Mouse (Mus musculus): Measurements from ENCODE around the gene Calhm6. TPM values are rescaled to one million over a fixed set of nuclear protein-coding genes. Genes with fewer than 3 reads are reported as not detected.
A peak's percentile ranks its signal among the peaks of the same experiment; 100 is the strongest.

The Calhm6 gene
- total RNA-seq, 2 experiments from 2014 or later: not detected

- Histone ChIP-seq H3K4me3 (no peak overlapping the region), H3K27ac (no peak overlapping the region)
- TF ChIP-seq CTCF (IDR thresholded peaks at IDR 0.05): no peak
- no peak for DNase-seq
- intact Hi-C loops (cut with DNase I): no loop called here
Observed at GRCm38 (mm10) chr10:34138027-34138426, 10.2 kb upstream of the Calhm6 start.

GRCm38 (mm10) chr10:34136432-34136831 lies 8.6 kb upstream of the Calhm6 start:
- no peak overlapping the region for H3K4me3 ChIP-seq
- no peak overlapping the region for H3K27ac ChIP-seq
- no peak for DNase-seq
- no peak for TF ChIP-seq CTCF (IDR thresholded peaks at IDR 0.05)
- intact Hi-C loops (cut with DNase I): no loop called here

GRCm38 (mm10) chr10:34131356-34131755 lies 3.6 kb upstream of the Calhm6 start:
- no peak overlapping the region for H3K4me3 ChIP-seq
- no peak for TF ChIP-seq CTCF (IDR thresholded peaks at IDR 0.05)
- intact Hi-C loops (cut with DNase I): no loop called here

GRCm38 (mm10) chr10:34128391-34128790 lies 607 bp upstream of the Calhm6 start:
- H3K27ac ChIP-seq: peak overlapping the region; percentile 78
- peak; percentile 56 for DNase-seq
- intact Hi-C loops (cut with DNase I): no loop called here

More at GRCm38 (mm10) chr10:34131356-34131755, 3.6 kb upstream of the Calhm6 start:
- DNase-seq: no peak
- H3K27ac ChIP-seq: no peak overlapping the region

GRCm38 (mm10) chr10:34118421-34118820 lies 9.4 kb downstream of the Calhm6 start:
- no peak overlapping the region for H3K4me3 ChIP-seq
- no peak for DNase-seq
- TF ChIP-seq CTCF (IDR thresholded peaks at IDR 0.05): no peak
- H3K27ac ChIP-seq: no peak overlapping the region
- intact Hi-C loops (cut with DNase I): no loop called here

More at GRCm38 (mm10) chr10:34128391-34128790, 607 bp upstream of the Calhm6 start:
- no peak for TF ChIP-seq CTCF (IDR thresholded peaks at IDR 0.05)
- H3K4me3 ChIP-seq: peak overlapping the region; percentile 77

GRCm38 (mm10) chr10:34117770-34118169 lies 10.0 kb downstream of the Calhm6 start:
- intact Hi-C loops (cut with DNase I): no loop called here
- Histone ChIP-seq H3K4me3 (no peak overlapping the region), H3K27ac (no peak overlapping the region)
- no peak for TF ChIP-seq CTCF (IDR thresholded peaks at IDR 0.05)
- DNase-seq: no peak

- DNase-seq: no peak
- Histone ChIP-seq H3K27ac (no peak overlapping the region), H3K4me3 (no peak overlapping the region)
- no peak for TF ChIP-seq CTCF (IDR thresholded peaks at IDR 0.05)
- intact Hi-C loops (cut with DNase I): no loop called here
Observed at GRCm38 (mm10) chr10:34117131-34117530, 10.7 kb downstream of the Calhm6 start.

GRCm38 (mm10) chr10:34111964-34112738 lies 15.6 kb downstream of the Calhm6 start:
- TF ChIP-seq CTCF (IDR thresholded peaks at IDR 0.05): no peak
- H3K4me3 ChIP-seq: no peak overlapping the region
- intact Hi-C loops (cut with DNase I): no loop called here
- no peak for DNase-seq
- H3K27ac ChIP-seq: peak overlapping the region; percentile 51; the same call in 1 of the 2 replicates

GRCm38 (mm10) chr10:34110863-34111465 lies 16.8 kb downstream of the Calhm6 start:
- intact Hi-C loops (cut with DNase I): no loop called here
- TF ChIP-seq CTCF (IDR thresholded peaks at IDR 0.05): no peak
- Histone ChIP-seq H3K27ac (0 out of 2 replicates have a peak overlapping the region, but pooled peaks have one; percentile 43), H3K4me3 (no peak overlapping the region)
- DNase-seq: no peak

GRCm38 (mm10) chr10:34096418-34096883 lies 31.3 kb downstream of the Calhm6 start, which contains the start of gene Calhm5:
Gene Calhm5 (minus strand): TSS chr10:34096519.
- intact Hi-C loops (cut with DNase I): loop anchor here (5.0 kb wide), 4 partner anchors 54 to 231 kb away; partner anchors contain the start of genes Calhm4 and Tspyl1
- peak within 1 kb of the TSS; percentile 83 for H3K27ac ChIP-seq

GRCm38 (mm10) chr10:34095964-34096363 lies 31.8 kb downstream of the Calhm6 start:
- H3K27ac ChIP-seq: peak overlapping the region; percentile 83
- intact Hi-C loops (cut with DNase I): loop anchor here (5.0 kb wide), 4 partner anchors 54 to 231 kb away; partner anchors contain the start of genes Calhm4 and Tspyl1
- TF ChIP-seq CTCF (IDR thresholded peaks at IDR 0.05): no peak

More at GRCm38 (mm10) chr10:34096418-34096883, 31.3 kb downstream of the Calhm6 start, which contains the start of gene Calhm5:
- peak; percentile 69 for TF ChIP-seq CTCF (IDR thresholded peaks at IDR 0.05)
- peak; percentile 53 for DNase-seq
- peak within 1 kb of the TSS; percentile 64 for H3K4me3 ChIP-seq

GRCm38 (mm10) chr10:34095147-34095546 lies 32.6 kb downstream of the Calhm6 start:
- peak overlapping the region; percentile 83 for H3K27ac ChIP-seq
- TF ChIP-seq CTCF (IDR thresholded peaks at IDR 0.05): no peak
- no peak for DNase-seq
- intact Hi-C loops (cut with DNase I): loop anchor here (5.0 kb wide), 4 partner anchors 53 to 232 kb away; partner anchors contain the start of genes Calhm4 and Tspyl1
- H3K4me3 ChIP-seq: peak overlapping the region; percentile 64

More at GRCm38 (mm10) chr10:34095964-34096363, 31.8 kb downstream of the Calhm6 start:
- H3K4me3 ChIP-seq: peak overlapping the region; percentile 64
- DNase-seq: no peak

GRCm38 (mm10) chr10:34091888-34092287 lies 35.9 kb downstream of the Calhm6 start:
- no peak for DNase-seq
- Histone ChIP-seq H3K27ac (no peak overlapping the region), H3K4me3 (no peak overlapping the region)
- TF ChIP-seq CTCF (IDR thresholded peaks at IDR 0.05): no peak
- intact Hi-C loops (cut with DNase I): no loop called here

Measured in gastrocnemius, adult 2 months (tissue).